Mouse (Mus musculus) cerebellum, adult 2 months (tissue): ENCODE measurements around the gene Fam20c.

Source experiments
- CTCF ChIP-seq: fragments of 200-500 bp; IDR thresholded peaks from 2 replicates; pipeline ENCODE4 v1.5.1; 2011; ENCODE audit warnings: low read depth, mild to moderate bottlenecking, control low read depth, low read length, moderate library complexity, borderline replicate concordance; ENCODE audit not compliant: insufficient read depth
- POLR2A ChIP-seq: fragments of 200-500 bp; IDR thresholded peaks from 2 replicates; pipeline ENCODE4 v1.6.1; 2011; ENCODE audit warnings: low read length, control low read depth, borderline replicate concordance; ENCODE audit not compliant: insufficient read depth

DNA sequence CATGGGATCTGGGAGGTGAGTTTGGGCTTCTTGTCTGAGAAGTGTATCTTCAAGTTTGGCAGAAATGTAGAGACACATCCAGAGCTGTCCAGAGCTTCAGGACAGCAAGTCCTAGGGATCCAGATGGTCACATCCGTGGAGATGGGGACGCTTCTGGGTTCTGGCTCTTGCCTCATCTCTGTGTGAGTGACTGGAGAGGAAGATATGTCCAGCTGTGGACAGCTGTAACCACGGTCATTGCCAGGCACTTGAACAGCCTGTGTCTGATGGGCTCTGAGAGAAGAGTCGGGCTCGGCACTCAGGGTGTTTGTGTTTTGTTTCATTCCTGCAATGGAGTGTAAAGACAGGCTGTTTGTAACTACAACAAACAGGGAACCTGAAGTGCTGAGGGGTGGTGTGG is 14.8 kb downstream of the Fam20c start:
- TF ChIP-seq POLR2A (no peak), CTCF (no peak)
